Mouse (Mus musculus) cerebellum, adult 9-10 months (tissue): ENCODE results near the gene Vmn2r120.
"Not testable (repeated sequence)": the region's sequence is repeated elsewhere in the genome, so short reads cannot be mapped to it uniquely, and the experiment has no call there.

Experiments
- DNase-seq: peaks from one replicate; pipeline ENCODE4 v3.0.0; 2022

The Vmn2r120 gene

GRCm38 (mm10) chr17:57545405-57545804, at the start of gene Vmn2r120:
Gene Vmn2r120 (minus strand): TSS chr17:57545505.
- no peak for DNase-seq

GRCm38 (mm10) chr17:57587273-57587672, 42.0 kb upstream of the Vmn2r120 start:
- DNase-seq = not testable (repeated sequence)

GRCm38 (mm10) chr17:57574075-57574705, 28.9 kb upstream of the Vmn2r120 start:
- DNase-seq = no peak
